Mouse (Mus musculus) heart, postnatal 4 days (tissue): ENCODE measurements at regions not wholly inside any gene's neighbourhood (a gene's known extent, or its start where the extent isn't known, plus 50 kb on each side); places are given as distances from the start of the nearest gene placed in this dataset.

Source experiments
- DNase-seq: peaks from one replicate; pipeline ENCODE4 v3.0.0; 2021

GRCm38 (mm10) chr13:60427755-60428385 lies 173.9 kb upstream of the Dapk1 start:
- peak; percentile 32 for DNase-seq

- peak; percentile 19 for DNase-seq
These were observed 172.6 kb upstream of the Dapk1 start for GRCm38 (mm10) chr13:60429148-60429547.

GRCm38 (mm10) chr13:60431412-60431811 lies 170.3 kb upstream of the Dapk1 start:
- no peak for DNase-seq

GRCm38 (mm10) chr13:60434221-60435210 lies 167.2 kb upstream of the Dapk1 start:
- no peak for DNase-seq

GRCm38 (mm10) chr13:60435333-60435732 lies 166.4 kb upstream of the Dapk1 start:
- DNase-seq, result no peak

- DNase-seq, result no peak
These were observed 163.6 kb upstream of the Dapk1 start for GRCm38 (mm10) chr13:60438177-60438576.

- no peak for DNase-seq
These were observed 161.2 kb upstream of the Dapk1 start for GRCm38 (mm10) chr13:60440586-60440985.

GRCm38 (mm10) chr13:60445164-60445563 lies 156.6 kb upstream of the Dapk1 start:
- no peak for DNase-seq

GRCm38 (mm10) chr13:60446926-60447325 lies 154.8 kb upstream of the Dapk1 start:
- peak; percentile 40 for DNase-seq

GRCm38 (mm10) chr13:60450721-60451506 lies 150.8 kb upstream of the Dapk1 start:
- no peak for DNase-seq

GRCm38 (mm10) chr13:60453821-60454483 lies 147.8 kb upstream of the Dapk1 start:
- DNase-seq, result no peak

- DNase-seq, result peak; percentile 54
These were observed 146.6 kb upstream of the Dapk1 start for GRCm38 (mm10) chr13:60455033-60455619.

- DNase-seq, result no peak
These were observed 145.7 kb upstream of the Dapk1 start for GRCm38 (mm10) chr13:60455863-60456551.

GRCm38 (mm10) chr13:60457277-60457676 lies 144.5 kb upstream of the Dapk1 start:
- DNase-seq, result no peak

- DNase-seq, result no peak
These were observed 142.7 kb upstream of the Dapk1 start for GRCm38 (mm10) chr13:60459002-60459401.

- no peak for DNase-seq
These were observed 135.0 kb upstream of the Dapk1 start for GRCm38 (mm10) chr13:60466553-60467313.

- DNase-seq, result peak; percentile 76
These were observed 133.7 kb upstream of the Dapk1 start for GRCm38 (mm10) chr13:60467821-60468579.

- DNase-seq, result no peak
These were observed 131.0 kb upstream of the Dapk1 start for GRCm38 (mm10) chr13:60470426-60471398.
